Mouse (Mus musculus) thymus, adult 2 months (tissue): ENCODE data around the gene Atmin.

ENCODE experiments used
- CTCF ChIP-seq: fragments of 200-500 bp; IDR thresholded peaks from 2 replicates; pipeline ENCODE4 v1.5.1; 2012; ENCODE audit warnings: mild to moderate bottlenecking, control low read depth, low read length, moderate library complexity, borderline replicate concordance; ENCODE audit not compliant: control insufficient read depth, poor library complexity, insufficient read depth; ENCODE audit errors: extremely low read depth
- POLR2A ChIP-seq: fragments of 200-500 bp; IDR thresholded peaks from 2 replicates; pipeline ENCODE4 v1.6.1; 2012; ENCODE audit warnings: mild to moderate bottlenecking, low read length, control low read depth, moderate library complexity; ENCODE audit not compliant: control insufficient read depth, poor library complexity, insufficient read depth; ENCODE audit errors: extremely low read depth

GRCm38 (mm10) chr8:116921337-116922059, 21.7 kb upstream of the Atmin start, which contains the start of the genes Cmc2 and Cenpn:
- TF ChIP-seq POLR2A (peak; percentile 75; the same call in 1 of the 2 replicates), CTCF (0 out of 2 replicates have a peak, but pooled peaks have one; percentile 6)
